In genomic region chr1:36632090-36632489, GRCm38 (mm10) we compare ENCODE assay signal across 25 mouse cellular contexts. TPM values are rescaled to one million over a fixed set of nuclear protein-coding genes. Genes with fewer than 3 reads are reported as not detected.
DNase-seq lines count a peak whose midpoint lies in the region; ATAC-seq and TF ChIP-seq lines count a peak whose summit lies in the region.
"Had no signal": no experiment of that assay in that cellular context is flagged by ENCODE, and none has a peak within 500 bp of the region (broad histone marks: within the 10 kb centered on the region; RNA-seq: fewer than 3 reads in every experiment).

No protein-coding gene starts in this region.

- intact Hi-C loops in gastrocnemius, adult 2 months (cut with DNase I), result no loop called here

- no peaks in the 10 kb centered on the region for H3K36me3 ChIP-seq in midbrain, embryonic 10.5 days
- no peaks in the 10 kb centered on the region for H3K36me3 ChIP-seq in midbrain, embryonic 15.5 days (replicated peaks)
- H3K36me3 ChIP-seq: hindbrain, embryonic 12.5 days; limb, embryonic 12.5 days; liver, embryonic 15.5 days; neural tube, embryonic 13.5 days had no signal

- no peak overlapping the region for H3K9ac ChIP-seq in midbrain, embryonic 15.5 days
- H3K9ac ChIP-seq: forebrain, embryonic 13.5 days; hindbrain, embryonic 12.5 days; limb, embryonic 12.5 days; liver, embryonic 15.5 days; lung, embryonic 14.5 days; neural tube, embryonic 13.5 days had no signal

- H3K4me2 ChIP-seq in midbrain, embryonic 15.5 days, result no peak overlapping the region
- H3K4me2 ChIP-seq: forebrain, embryonic 13.5 days; hindbrain, embryonic 12.5 days; limb, embryonic 12.5 days; liver, embryonic 15.5 days; lung, embryonic 14.5 days; midbrain, embryonic 11.5 days; neural tube, embryonic 13.5 days had no signal

- TF ChIP-seq CTCF in gastrocnemius, adult 2 months (IDR thresholded peaks at IDR 0.05), result no peak

- peak; percentile 53 for DNase-seq in gastrocnemius, adult 2 months
- DNase-seq in gastrocnemius, postnatal 4 days (ENCODE audit: low spot score in 2 of 2), result no peak
- DNase-seq in midbrain, embryonic 10.5 days (ENCODE audit: low spot score), result no peak
- peak; percentile 36 to 49 for DNase-seq in cerebellum, postnatal 14 days
- peak; percentile 44 for DNase-seq in skeletal muscle tissue, adult 2 months (ENCODE audit: low read depth, low spot score)
- no peak for DNase-seq in urinary bladder, postnatal 36 days (ENCODE audit: low spot score in 2 of 2)
- DNase-seq: adrenal gland, adult 2 months; adrenal gland, postnatal 36 days; B cell, adult 2 months; kidney, adult 8-10 months; kidney, postnatal 4 days; lung, embryonic 14.5 days; lung, postnatal 14 days had no signal

- no peaks in the 10 kb centered on the region for H3K27me3 ChIP-seq in midbrain, embryonic 10.5 days (ENCODE audit: low read depth, poor library complexity, severe bottlenecking)
- no peaks in the 10 kb centered on the region for H3K27me3 ChIP-seq in midbrain, embryonic 15.5 days (replicated peaks)
- H3K27me3 ChIP-seq: forebrain, embryonic 13.5 days; hindbrain, embryonic 12.5 days; limb, embryonic 12.5 days; neural tube, embryonic 13.5 days had no signal

- peaks cover 30% of the 10 kb centered on the region for H3K4me1 ChIP-seq in midbrain, embryonic 10.5 days
- no peaks in the 10 kb centered on the region for H3K4me1 ChIP-seq in midbrain, embryonic 15.5 days

- 81% methylated on average over 4 of the region's 4 CpGs for WGBS in midbrain, embryonic 10.5 days
- 93% methylated on average over 4 of the region's 4 CpGs for WGBS in midbrain, embryonic 15.5 days

- no peak for ATAC-seq in midbrain, embryonic 15.5 days (replicated peaks)
- no peak for ATAC-seq in granulocyte monocyte progenitor cell, adult 5-6 weeks (replicated peaks; ENCODE audit: poor library complexity, severe bottlenecking)
- ATAC-seq: forebrain, embryonic 13.5 days; intestine, embryonic 16.5 days had no signal

- H3K27ac ChIP-seq in gastrocnemius, adult 2 months, result peak overlapping the region; percentile 56
- H3K27ac ChIP-seq in midbrain, embryonic 10.5 days (replicated peaks), result 0 out of 2 replicates have a peak overlapping the region, but pooled peaks have one; percentile 64
- no peak overlapping the region for H3K27ac ChIP-seq in midbrain, embryonic 15.5 days
- H3K27ac ChIP-seq: forebrain, embryonic 13.5 days; hindbrain, embryonic 12.5 days; kidney, postnatal 0 days; limb, embryonic 12.5 days; liver, embryonic 15.5 days; neural tube, embryonic 13.5 days had no signal

- H3K9me3 ChIP-seq in midbrain, embryonic 10.5 days (replicated peaks), result no peaks in the 10 kb centered on the region
- no peaks in the 10 kb centered on the region for H3K9me3 ChIP-seq in midbrain, embryonic 15.5 days
- H3K9me3 ChIP-seq: forebrain, embryonic 13.5 days; hindbrain, embryonic 12.5 days; limb, embryonic 12.5 days; liver, embryonic 15.5 days; neural tube, embryonic 13.5 days had no signal

- no peak overlapping the region for H3K4me3 ChIP-seq in gastrocnemius, adult 2 months
- no peak overlapping the region for H3K4me3 ChIP-seq in midbrain, embryonic 10.5 days
- no peak overlapping the region for H3K4me3 ChIP-seq in midbrain, embryonic 15.5 days
- H3K4me3 ChIP-seq: forebrain, embryonic 13.5 days; hindbrain, embryonic 12.5 days; limb, embryonic 12.5 days; liver, embryonic 15.5 days; neural tube, embryonic 13.5 days had no signal

RNA-seq across cellular contexts. Expression of gene Fam178b, which starts 50.9 kb away (rescaled TPM):
- total RNA-seq in gastrocnemius, adult 2 months (2021), result under 1 TPM in 1 of 2 experiments, not detected in 1; 0.48 TPM
- 1 to 10 TPM; 1.3 to 1.5 TPM for total RNA-seq in gastrocnemius, postnatal 4 days (2021)
- 0.33 and 0.50 TPM in 2 replicates for polyA plus RNA-seq in midbrain, embryonic 10.5 days (2016; fragmentation: Nextera tagmentation; extraction: Ambion mirVana)
- polyA plus RNA-seq in midbrain, embryonic 15.5 days (2015; fragmentation: Nextera tagmentation; extraction: Ambion mirVana), result not detected in 2 replicates
- 3.6 TPM in 1 of 2 replicates, not detected in the other for total RNA-seq in granulocyte monocyte progenitor cell, adult 5-6 weeks (2014; fragmentation: Nextera tagmentation)
- total RNA-seq in granulocyte monocyte progenitor cell, adult 5-6 weeks (2017), result not detected in 2 replicates
- total RNA-seq: midbrain, postnatal 0 days had no signal
- polyA plus RNA-seq: embryonic facial prominence, embryonic 11.5 days had no signal

RNA-seq across cellular contexts. Expression of gene Cox5b, which starts 59.2 kb away (rescaled TPM):
- total RNA-seq in gastrocnemius, adult 2 months (2021), result 1,000 to 10,000 TPM; 1,153 to 1,545 TPM
- 100 to 1,000 TPM; 933 to 949 TPM for total RNA-seq in gastrocnemius, postnatal 4 days (2021)
- polyA plus RNA-seq in midbrain, embryonic 10.5 days (2016; fragmentation: Nextera tagmentation; extraction: Ambion mirVana), result 531 and 539 TPM in 2 replicates
- polyA plus RNA-seq in midbrain, embryonic 15.5 days (2015; fragmentation: Nextera tagmentation; extraction: Ambion mirVana), result 612 and 618 TPM in 2 replicates
- 609 and 614 TPM in 2 replicates for total RNA-seq in granulocyte monocyte progenitor cell, adult 5-6 weeks (2014; fragmentation: Nextera tagmentation)
- 494 and 585 TPM in 2 replicates for total RNA-seq in granulocyte monocyte progenitor cell, adult 5-6 weeks (2017)

Comparison
In these comparisons a context has a peak if more than half of its experiments do, and no peak if none do; other contexts are left out.
1. DNase-seq: peak in gastrocnemius, adult 2 months (single experiment), cerebellum, postnatal 14 days (2 of 2) and skeletal muscle tissue, adult 2 months (single experiment); none in gastrocnemius, postnatal 4 days (0 of 2), midbrain, embryonic 10.5 days (single experiment) and urinary bladder, postnatal 36 days (0 of 2).